Mouse (Mus musculus) thymus, adult 2 months (tissue): ENCODE results near the gene Clasp2. TPM values are rescaled to one million over a fixed set of nuclear protein-coding genes. Genes with fewer than 3 reads are reported as not detected.

ENCODE experiments used
- DNase-seq: peaks from one replicate; pipeline ENCODE4 v3.0.0; 2021
- H3K27ac ChIP-seq: fragments of 200-500 bp; 2 replicates; pipeline ENCODE4 v1.5.1; 2012; ENCODE audit warnings: low read length, control low read depth; ENCODE audit not compliant: control insufficient read depth, insufficient read depth
- H3K27me3 ChIP-seq: fragments of 200-500 bp; 2 replicates; pipeline ENCODE4 v1.6.1; 2012; ENCODE audit warnings: mild to moderate bottlenecking, low read length, moderate library complexity, mixed read lengths; ENCODE audit not compliant: control insufficient read depth, insufficient read depth
- H3K36me3 ChIP-seq: fragments of 200-500 bp; 2 replicates; pipeline ENCODE4 v1.6.1; 2012; ENCODE audit warnings: mild to moderate bottlenecking, low read length, moderate library complexity; ENCODE audit not compliant: control insufficient read depth, insufficient read depth
- H3K4me1 ChIP-seq: fragments of 200-500 bp; replicated peaks from 2 replicates; pipeline ENCODE4 v1.6.1; 2012; ENCODE audit warnings: low read length; ENCODE audit not compliant: control insufficient read depth, insufficient read depth
- H3K4me3 ChIP-seq: fragments of 200-500 bp; 2 replicates; pipeline ENCODE4 v1.5.1; 2012; ENCODE audit warnings: mild to moderate bottlenecking, low read length, control low read depth, moderate library complexity; ENCODE audit not compliant: control insufficient read depth, insufficient read depth
- CTCF ChIP-seq: fragments of 200-500 bp; IDR thresholded peaks from 2 replicates; pipeline ENCODE4 v1.5.1; 2012; ENCODE audit warnings: mild to moderate bottlenecking, control low read depth, low read length, moderate library complexity, borderline replicate concordance; ENCODE audit not compliant: control insufficient read depth, poor library complexity, insufficient read depth; ENCODE audit errors: extremely low read depth
- POLR2A ChIP-seq: fragments of 200-500 bp; IDR thresholded peaks from 2 replicates; pipeline ENCODE4 v1.6.1; 2012; ENCODE audit warnings: mild to moderate bottlenecking, low read length, control low read depth, moderate library complexity; ENCODE audit not compliant: control insufficient read depth, poor library complexity, insufficient read depth; ENCODE audit errors: extremely low read depth
- whole genome bisulfite sequencing: fragments of 180-500 bp; shearing (Covaris S2); methylation state at CpG from one replicate; pipeline ENCODE4 v1.1.7; 2018; 5-methylcytosine and 5-hydroxymethylcytosine counted together
- polyA plus RNA-seq: library from polyadenylated mRNA; depleted of rRNA; stranded (reverse); fragments of >200 nt; gene quantifications from 2 replicates; pipeline ENCODE4 v1.2.3, GENCODE M21; 2012

The Clasp2 gene
- polyA plus RNA-seq, 1 experiment: 12.6 TPM

- no peak for DNase-seq
- TF ChIP-seq POLR2A: no peak
- TF ChIP-seq CTCF: no peak
- H3K27ac ChIP-seq: no peak overlapping the region
Observed at GRCm38 (mm10) chr9:113735920-113736319, 5.4 kb upstream of the Clasp2 start.

GRCm38 (mm10) chr9:113738021-113738420, 3.3 kb upstream of the Clasp2 start:
- TF ChIP-seq CTCF: no peak
- no peak for TF ChIP-seq POLR2A
- 91% methylated on average over 9 of the region's 9 CpGs for WGBS
- peaks cover 9% of the 10 kb centered on the region for H3K4me1 ChIP-seq
- H3K27me3 ChIP-seq: no peaks in the 10 kb centered on the region
- no peak overlapping the region for H3K27ac ChIP-seq
- no peak overlapping the region for H3K4me3 ChIP-seq
- no peaks in the 10 kb centered on the region for H3K36me3 ChIP-seq
- no peak for DNase-seq

More at GRCm38 (mm10) chr9:113735920-113736319, 5.4 kb upstream of the Clasp2 start:
- no peaks in the 10 kb centered on the region for H3K27me3 ChIP-seq
- no peak overlapping the region for H3K4me3 ChIP-seq
- no peaks in the 10 kb centered on the region for H3K36me3 ChIP-seq
- H3K4me1 ChIP-seq: peaks cover 5% of the 10 kb centered on the region; the same call in 1 of the 2 replicates

- peaks cover 9% of the 10 kb centered on the region for H3K4me1 ChIP-seq
- H3K27ac ChIP-seq: no peak overlapping the region
- DNase-seq: no peak
- WGBS: 91% methylated on average over 6 of the region's 6 CpGs
- no peak overlapping the region for H3K4me3 ChIP-seq
- TF ChIP-seq CTCF (no peak), POLR2A (no peak)
- no peaks in the 10 kb centered on the region for H3K36me3 ChIP-seq
- no peaks in the 10 kb centered on the region for H3K27me3 ChIP-seq
Observed at GRCm38 (mm10) chr9:113738941-113739340, 2.3 kb upstream of the Clasp2 start.

- TF ChIP-seq POLR2A (no peak), CTCF (no peak)
- H3K4me3 ChIP-seq: peak overlapping the region; percentile 93
- WGBS: under 1% methylated on average over 64 of the region's 64 CpGs
Observed at GRCm38 (mm10) chr9:113741637-113742137, 414 bp downstream of the Clasp2 start.

GRCm38 (mm10) chr9:113742361-113742794, 1.1 kb downstream of the Clasp2 start:
- no peak for TF ChIP-seq CTCF
- TF ChIP-seq POLR2A: no peak
- 2% methylated on average over 17 of the region's 17 CpGs for WGBS
- H3K36me3 ChIP-seq: no peaks in the 10 kb centered on the region
- H3K27ac ChIP-seq: no peak overlapping the region
- no peaks in the 10 kb centered on the region for H3K27me3 ChIP-seq
- peak overlapping the region; percentile 93 for H3K4me3 ChIP-seq
- peak; percentile 4 for DNase-seq
- peaks cover 11% of the 10 kb centered on the region for H3K4me1 ChIP-seq

More at GRCm38 (mm10) chr9:113741637-113742137, 414 bp downstream of the Clasp2 start:
- Histone ChIP-seq H3K36me3 (no peaks in the 10 kb centered on the region), H3K4me1 (peaks cover 11% of the 10 kb centered on the region), H3K27me3 (no peaks in the 10 kb centered on the region), H3K27ac (no peak overlapping the region)
- DNase-seq: peak; percentile 60

- peaks cover 11% of the 10 kb centered on the region for H3K4me1 ChIP-seq
Observed at GRCm38 (mm10) chr9:113743291-113743690, 2.0 kb downstream of the Clasp2 start.

GRCm38 (mm10) chr9:113749356-113749755, 8.1 kb downstream of the Clasp2 start:
- Histone ChIP-seq H3K27ac (no peak overlapping the region), H3K4me1 (peaks cover 2% of the 10 kb centered on the region; the same call in 1 of the 2 replicates), H3K27me3 (no peaks in the 10 kb centered on the region), H3K36me3 (no peaks in the 10 kb centered on the region), H3K4me3 (no peak overlapping the region)
- TF ChIP-seq POLR2A: no peak
- no peak for TF ChIP-seq CTCF
- 91% methylated on average over 7 of the region's 7 CpGs for WGBS
- no peak for DNase-seq

More at GRCm38 (mm10) chr9:113743291-113743690, 2.0 kb downstream of the Clasp2 start:
- no peaks in the 10 kb centered on the region for H3K36me3 ChIP-seq
- H3K4me3 ChIP-seq: no peak overlapping the region
- no peak overlapping the region for H3K27ac ChIP-seq
- no peaks in the 10 kb centered on the region for H3K27me3 ChIP-seq
- WGBS: 64% methylated on average over 3 of the region's 3 CpGs
- TF ChIP-seq CTCF (no peak), POLR2A (no peak)
- no peak for DNase-seq
